Mouse (Mus musculus): ENCODE data around the gene Gm29554. TPM values are rescaled to one million over a fixed set of nuclear protein-coding genes. Genes with fewer than 3 reads are reported as not detected.
"Not testable (repeated sequence)": the region's sequence is repeated elsewhere in the genome, so short reads cannot be mapped to it uniquely, and the experiment has no call there.

Gm29554 gene
- not detected for total RNA-seq (2021)
- long read RNA-seq = 0 reads

DNA sequence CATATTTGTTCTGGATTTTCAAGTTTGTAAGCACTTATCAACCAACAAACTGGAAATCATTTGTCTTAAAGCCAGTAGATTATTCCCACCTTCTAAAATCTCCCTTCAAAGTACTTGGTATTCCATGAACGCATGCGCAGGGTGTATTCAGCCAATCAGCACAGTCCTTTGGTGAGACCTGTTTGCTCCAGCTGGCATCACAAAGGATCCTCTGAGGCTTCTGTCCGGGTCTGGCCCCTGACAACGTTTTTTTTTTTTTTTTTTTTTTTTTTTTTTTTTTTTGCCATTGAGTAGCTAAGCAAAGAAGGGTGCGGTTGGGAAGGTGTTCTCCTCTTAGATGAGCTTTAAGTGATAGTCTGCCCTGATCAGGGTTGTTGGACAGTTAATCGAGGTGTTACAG lies at the start of gene Gm29554:
Gm29554 (plus strand) TSS at position 301 of the 400 bp plus-strand sequence.
- DNase-seq (ENCODE audit: low spot score in 2 of 2) = not testable (repeated sequence)

Other genes starting within 250 kb of the Gm29554 start
- not detected for gene Gm20812, start 108.0 kb downstream of the Gm29554 start, total RNA-seq (2021)

Measured in layer of hippocampus, postnatal 10 days (tissue).